Mouse (Mus musculus): ENCODE results near the gene Aldh16a1. TPM values are rescaled to one million over a fixed set of nuclear protein-coding genes. Genes with fewer than 3 reads are reported as not detected.

The Aldh16a1 gene
- total and polyA plus RNA-seq, 2 experiments, result 33.3 to 162 TPM

GRCm38 (mm10) chr7:45168656-45169055 is 14.3 kb upstream of the Aldh16a1 start:
- WGBS, result 10% methylated on average over 24 of the region's 24 CpGs
- Histone ChIP-seq H3K79me2 (ENCODE audit: control insufficient read depth, insufficient read depth, low read length) (no peaks in the 10 kb centered on the region), H3K27ac (replicated peaks; ENCODE audit: insufficient read depth, low read depth, low read length) (no peak overlapping the region), H3K4me3 (ENCODE audit: insufficient read depth, low read depth, low read length) (no peak overlapping the region), H3K9ac (ENCODE audit: low read depth, low read length) (no peak overlapping the region), H3K27me3 (ENCODE audit: control insufficient read depth, insufficient read depth, low read length) (peaks cover 29% of the 10 kb centered on the region; the same call in 1 of the 2 replicates), H3K4me1 (ENCODE audit: control insufficient read depth, insufficient read depth, low read length) (no peaks in the 10 kb centered on the region), H3K36me3 (ENCODE audit: control insufficient read depth, insufficient read depth, low read length) (no peaks in the 10 kb centered on the region)
- DNase-seq (ENCODE audit: extremely low read depth, low read depth, low spot score), result no peak
- TF ChIP-seq CTCF (IDR thresholded peaks at IDR 0.05; ENCODE audit: low read depth, low read length) (no peak), POLR2A (IDR thresholded peaks at IDR 0.05; ENCODE audit: extremely low read depth, insufficient read depth, low read length) (no peak)

DNA sequence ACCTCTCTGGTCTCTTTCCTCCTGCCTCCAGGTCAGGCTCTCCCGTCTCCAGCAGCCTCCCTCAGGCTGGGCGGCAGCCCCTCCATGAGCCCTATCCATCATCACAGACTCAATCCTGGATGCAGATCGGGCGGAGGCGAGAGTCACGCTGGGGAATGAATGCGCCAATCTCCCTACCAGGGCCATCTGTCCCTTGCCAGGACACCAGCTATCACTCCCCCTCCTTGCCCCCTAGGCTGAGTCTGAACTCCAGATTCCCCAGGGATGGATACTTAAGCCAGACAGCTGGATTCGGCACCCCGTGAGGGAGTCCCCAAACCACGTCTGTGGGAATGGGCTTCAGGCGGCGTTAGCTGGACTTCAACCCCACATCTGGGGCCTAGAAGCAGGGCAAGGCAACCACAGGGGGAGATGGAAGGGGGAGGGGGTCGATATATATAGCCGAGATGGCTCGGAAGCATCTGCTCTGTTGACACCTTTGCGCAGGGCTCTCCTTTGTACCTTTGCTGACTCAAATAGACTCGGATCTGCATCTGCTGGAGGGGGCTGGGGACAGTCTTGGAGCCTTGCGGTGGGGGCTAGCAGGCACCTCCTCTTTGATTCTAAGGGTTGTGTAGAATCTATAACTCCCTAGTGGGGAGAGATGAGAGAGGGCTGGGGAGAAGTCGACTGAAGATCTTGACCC is 13.5 kb upstream of the Aldh16a1 start:
- Histone ChIP-seq H3K27me3 (ENCODE audit: control insufficient read depth, insufficient read depth, low read length) (peaks cover 29% of the 10 kb centered on the region; the same call in 1 of the 2 replicates), H3K79me2 (ENCODE audit: control insufficient read depth, insufficient read depth, low read length) (no peaks in the 10 kb centered on the region), H3K9ac (ENCODE audit: low read depth, low read length) (no peak overlapping the region), H3K27ac (replicated peaks; ENCODE audit: insufficient read depth, low read depth, low read length) (no peak overlapping the region), H3K4me3 (ENCODE audit: insufficient read depth, low read depth, low read length) (no peak overlapping the region), H3K36me3 (ENCODE audit: control insufficient read depth, insufficient read depth, low read length) (no peaks in the 10 kb centered on the region), H3K4me1 (ENCODE audit: control insufficient read depth, insufficient read depth, low read length) (no peaks in the 10 kb centered on the region)
- WGBS, result 9% methylated on average over 19 of the region's 19 CpGs
- no peak for DNase-seq (ENCODE audit: extremely low read depth, low read depth, low spot score)
- TF ChIP-seq POLR2A (IDR thresholded peaks at IDR 0.05; ENCODE audit: extremely low read depth, insufficient read depth, low read length) (no peak), CTCF (IDR thresholded peaks at IDR 0.05; ENCODE audit: low read depth, low read length) (no peak)

DNA sequence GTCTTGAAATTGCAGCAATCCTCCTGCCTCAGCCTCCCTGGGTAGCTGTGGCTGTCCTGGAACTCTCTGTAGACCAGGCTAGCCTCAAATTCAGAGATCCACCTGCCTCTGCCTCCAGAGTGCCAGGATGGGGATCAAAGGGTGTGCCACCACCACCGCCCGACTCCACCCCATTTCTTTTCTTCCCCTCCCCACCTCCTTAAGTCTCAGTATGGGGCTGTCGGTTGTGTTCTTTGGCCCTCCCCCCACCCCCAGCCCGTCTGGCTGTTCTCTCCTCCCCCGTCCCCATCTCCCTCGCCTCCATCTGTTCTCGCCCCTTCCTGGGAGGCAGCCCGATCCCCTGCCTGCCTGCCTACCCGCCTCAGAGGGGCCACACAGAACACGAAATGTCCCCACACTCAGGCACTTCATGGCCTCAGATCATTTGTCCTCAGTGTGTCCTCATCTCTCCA is 12.6 kb upstream of the Aldh16a1 start:
- WGBS, result 42% methylated on average over 10 of the region's 10 CpGs
- H3K4me3 ChIP-seq (ENCODE audit: insufficient read depth, low read depth, low read length), result no peak overlapping the region
- H3K27me3 ChIP-seq (ENCODE audit: control insufficient read depth, insufficient read depth, low read length), result peaks cover 29% of the 10 kb centered on the region; the same call in 1 of the 2 replicates
- H3K36me3 ChIP-seq (ENCODE audit: control insufficient read depth, insufficient read depth, low read length), result no peaks in the 10 kb centered on the region
- no peaks in the 10 kb centered on the region for H3K79me2 ChIP-seq (ENCODE audit: control insufficient read depth, insufficient read depth, low read length)
- no peak for DNase-seq (ENCODE audit: extremely low read depth, low read depth, low spot score)
- H3K27ac ChIP-seq (replicated peaks; ENCODE audit: insufficient read depth, low read depth, low read length), result no peak overlapping the region
- no peaks in the 10 kb centered on the region for H3K4me1 ChIP-seq (ENCODE audit: control insufficient read depth, insufficient read depth, low read length)
- TF ChIP-seq CTCF (IDR thresholded peaks at IDR 0.05; ENCODE audit: low read depth, low read length) (no peak), POLR2A (IDR thresholded peaks at IDR 0.05; ENCODE audit: extremely low read depth, insufficient read depth, low read length) (no peak)
- no peak overlapping the region for H3K9ac ChIP-seq (ENCODE audit: low read depth, low read length)

- WGBS, result 53% methylated on average over 11 of the region's 11 CpGs
Observed at GRCm38 (mm10) chr7:45165701-45166100, 11.3 kb upstream of the Aldh16a1 start.

GRCm38 (mm10) chr7:45164833-45165232 is 10.4 kb upstream of the Aldh16a1 start:
- WGBS, result 72% methylated on average over 5 of the region's 5 CpGs
- Histone ChIP-seq H3K27me3 (ENCODE audit: control insufficient read depth, insufficient read depth, low read length) (peaks cover 28% of the 10 kb centered on the region; the same call in 1 of the 2 replicates), H3K4me1 (ENCODE audit: control insufficient read depth, insufficient read depth, low read length) (0 out of 2 replicates have a peak, but pooled peaks cover 3% of the 10 kb centered on the region), H3K4me3 (ENCODE audit: insufficient read depth, low read depth, low read length) (no peak overlapping the region), H3K36me3 (ENCODE audit: control insufficient read depth, insufficient read depth, low read length) (no peaks in the 10 kb centered on the region), H3K9ac (ENCODE audit: low read depth, low read length) (no peak overlapping the region), H3K79me2 (ENCODE audit: control insufficient read depth, insufficient read depth, low read length) (no peaks in the 10 kb centered on the region), H3K27ac (replicated peaks; ENCODE audit: insufficient read depth, low read depth, low read length) (no peak overlapping the region)
- TF ChIP-seq POLR2A (IDR thresholded peaks at IDR 0.05; ENCODE audit: extremely low read depth, insufficient read depth, low read length), result no peak
- TF ChIP-seq CTCF (IDR thresholded peaks at IDR 0.05; ENCODE audit: low read depth, low read length), result no peak
- no peak for DNase-seq (ENCODE audit: extremely low read depth, low read depth, low spot score)

More at GRCm38 (mm10) chr7:45165701-45166100, 11.3 kb upstream of the Aldh16a1 start:
- Histone ChIP-seq H3K4me3 (ENCODE audit: insufficient read depth, low read depth, low read length) (no peak overlapping the region), H3K4me1 (ENCODE audit: control insufficient read depth, insufficient read depth, low read length) (0 out of 2 replicates have a peak, but pooled peaks cover 3% of the 10 kb centered on the region), H3K27ac (replicated peaks; ENCODE audit: insufficient read depth, low read depth, low read length) (no peak overlapping the region), H3K27me3 (ENCODE audit: control insufficient read depth, insufficient read depth, low read length) (peaks cover 29% of the 10 kb centered on the region; the same call in 1 of the 2 replicates), H3K36me3 (ENCODE audit: control insufficient read depth, insufficient read depth, low read length) (no peaks in the 10 kb centered on the region), H3K79me2 (ENCODE audit: control insufficient read depth, insufficient read depth, low read length) (no peaks in the 10 kb centered on the region), H3K9ac (ENCODE audit: low read depth, low read length) (no peak overlapping the region)
- DNase-seq (ENCODE audit: extremely low read depth, low read depth, low spot score), result no peak
- TF ChIP-seq POLR2A (IDR thresholded peaks at IDR 0.05; ENCODE audit: extremely low read depth, insufficient read depth, low read length) (no peak), CTCF (IDR thresholded peaks at IDR 0.05; ENCODE audit: low read depth, low read length) (no peak)
